Mouse (Mus musculus) forebrain, embryonic 16.5 days (tissue): ENCODE measurements around the gene Plod1. TPM values are rescaled to one million over a fixed set of nuclear protein-coding genes. Genes with fewer than 3 reads are reported as not detected.

Experiments used
- ATAC-seq: fragments of 200-750 bp; cut with Nextera tagmentation; 2 replicates; pipeline ENCODE4 v1.8.0; 2017; ENCODE audit warnings: mild to moderate bottlenecking, moderate library complexity
- H3K27ac ChIP-seq: fragments of 300-500 bp; sonication (generic); 2 replicates; pipeline ENCODE4 v1.5.1; 2014; ENCODE audit warnings: low read length, control low read depth
- H3K27me3 ChIP-seq: fragments of 300-500 bp; sonication (generic); replicated peaks from 2 replicates; pipeline ENCODE4 v1.6.1; 2014; ENCODE audit warnings: low read length; ENCODE audit not compliant: control insufficient read depth, insufficient read depth
- H3K36me3 ChIP-seq: fragments of 300-500 bp; sonication (generic); 2 replicates; pipeline ENCODE4 v1.6.1; 2014; ENCODE audit not compliant: control insufficient read depth, insufficient read depth
- H3K4me1 ChIP-seq: fragments of 300-500 bp; sonication (generic); replicated peaks from 2 replicates; pipeline ENCODE4 v1.6.1; 2014; ENCODE audit warnings: low read length; ENCODE audit not compliant: control insufficient read depth, insufficient read depth
- H3K4me2 ChIP-seq: fragments of 300-500 bp; sonication (generic); 2 replicates; pipeline ENCODE4 v1.6.1; 2014; ENCODE audit warnings: mild to moderate bottlenecking, low read length, control low read depth
- H3K4me3 ChIP-seq: fragments of 300-500 bp; sonication (generic); replicated peaks from 2 replicates; pipeline ENCODE4 v1.5.1; 2014; ENCODE audit warnings: mild to moderate bottlenecking, low read length, control low read depth
- H3K9ac ChIP-seq: fragments of 300-500 bp; sonication (generic); replicated peaks from 2 replicates; pipeline ENCODE4 v1.6.1; 2014; ENCODE audit warnings: low read depth, low read length, control low read depth
- H3K9me3 ChIP-seq: fragments of 300-500 bp; sonication (generic); 2 replicates; pipeline ENCODE4 v1.6.1; 2016; ENCODE audit warnings: low read length; ENCODE audit not compliant: control insufficient read depth
- WGBS: fragments of 180-500 bp; shearing (Covaris S2); extraction: QIAGEN DNeasy Blood & Tissue Kit; methylation state at CpG from one replicate; pipeline ENCODE4 v1.1.7; 2014; 5-methylcytosine and 5-hydroxymethylcytosine counted together
- polyA plus RNA-seq: library from polyadenylated mRNA; unstranded; fragments of >200 nt; fragmentation: Nextera tagmentation; extraction: Ambion mirVana; gene quantifications from 2 replicates; pipeline ENCODE4 v1.2.1, GENCODE M21; 2015

The Plod1 gene
- 16.3 and 18.1 TPM in 2 replicates for polyA plus RNA-seq

DNA sequence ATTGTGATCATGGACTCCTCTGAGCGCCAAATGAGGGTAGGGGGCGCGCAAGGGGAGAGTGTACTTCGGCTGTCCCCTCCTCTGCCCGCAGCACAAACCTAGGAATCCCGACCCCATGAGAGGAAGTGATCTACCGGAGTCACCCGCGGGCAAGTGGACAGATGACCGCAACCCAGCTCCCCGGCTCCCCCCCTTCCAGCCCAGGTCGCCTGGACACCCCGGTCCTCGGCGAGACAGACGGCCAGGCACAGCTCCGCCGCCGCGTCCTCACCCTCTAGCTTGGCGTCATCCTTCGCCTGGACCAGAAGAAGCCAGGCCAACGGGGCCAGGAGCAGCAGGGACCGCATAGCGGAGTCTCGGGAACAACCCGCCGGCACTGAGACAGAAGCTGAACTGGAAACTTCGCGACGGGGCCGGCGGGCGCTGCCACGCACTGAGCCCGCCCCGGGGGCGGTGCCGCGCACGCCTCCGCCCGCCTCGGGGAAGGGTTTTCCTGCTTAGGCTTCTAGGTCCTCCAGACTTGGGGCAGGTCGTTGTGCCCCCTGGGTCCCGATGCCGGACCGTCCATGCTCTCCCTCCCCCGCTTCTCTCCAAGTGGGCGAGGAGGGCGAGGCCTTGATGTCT, at the start of gene Plod1:
Gene Plod1 (minus strand): TSS at position 437 of the 624 bp plus-strand sequence.
- Histone ChIP-seq H3K36me3 (no peaks in the 10 kb centered on the region), H3K4me3 (peak within 1 kb of the TSS; percentile 51), H3K4me1 (peaks cover 18% of the 10 kb centered on the region), H3K4me2 (peak within 1 kb of the TSS; percentile 97), H3K9me3 (no peaks in the 10 kb centered on the region), H3K27ac (no peak within 1 kb of the TSS), H3K9ac (peak within 1 kb of the TSS; percentile 58), H3K27me3 (no peaks in the 10 kb centered on the region)
- 0% methylated on average over 51 of the region's 51 CpGs for WGBS
- ATAC-seq, result peak; percentile 69

DNA sequence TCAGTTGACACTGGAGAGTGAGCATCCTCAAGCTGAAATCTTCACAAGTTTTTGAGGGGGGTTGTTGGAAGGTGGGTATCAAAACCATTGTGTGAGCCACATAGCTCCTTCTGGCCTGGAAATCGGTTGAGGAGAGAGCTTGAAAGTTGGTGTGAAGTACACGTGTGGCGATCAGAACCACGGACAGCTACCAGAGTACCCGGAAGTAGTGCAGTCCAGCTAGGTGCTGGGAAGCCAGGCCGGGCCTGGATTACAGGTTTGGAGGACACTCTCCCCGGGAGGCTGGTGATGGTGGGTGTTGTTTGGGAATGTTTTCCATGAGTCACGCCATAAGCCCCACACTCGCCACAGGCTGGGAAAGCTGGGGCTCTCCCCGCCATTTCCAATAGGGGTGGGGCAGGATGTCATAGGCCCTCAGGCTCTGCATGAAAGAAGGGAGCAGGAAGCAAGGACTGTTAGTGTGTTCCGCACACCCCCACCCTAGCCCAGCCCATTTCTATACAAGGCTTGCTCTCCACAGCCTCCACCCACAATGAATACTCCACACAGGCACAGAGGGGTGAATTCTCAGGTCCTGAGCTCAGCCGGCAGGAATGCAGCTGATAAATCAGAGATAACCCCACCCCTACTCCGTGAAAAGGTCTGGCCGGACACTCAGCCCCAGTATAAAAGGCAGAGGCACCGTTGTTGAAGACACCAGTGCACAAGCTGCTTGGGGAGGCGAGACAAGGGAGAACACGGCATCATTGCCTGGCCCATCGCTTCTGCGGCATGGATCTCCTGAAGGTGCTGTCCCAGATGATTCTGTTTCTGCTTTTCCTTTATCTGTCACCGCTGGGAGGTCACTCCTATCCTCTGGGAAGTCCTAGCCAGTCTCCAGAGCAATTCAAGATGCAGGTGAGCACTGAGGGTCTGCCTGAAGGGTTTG, 48.9 kb upstream of the Plod1 start, which contains the start of gene Nppb:
Gene Nppb (plus strand): TSS at position 584 of the 928 bp plus-strand sequence.
- no peak within 1 kb of the TSS for H3K27ac ChIP-seq
- no peak within 1 kb of the TSS for H3K9ac ChIP-seq
- 36% methylated on average over 20 of the region's 20 CpGs for WGBS
- no peaks in the 10 kb centered on the region for H3K27me3 ChIP-seq
- no peaks in the 10 kb centered on the region for H3K4me1 ChIP-seq
- H3K4me3 ChIP-seq, result no peak within 1 kb of the TSS
- no peak within 1 kb of the TSS for H3K4me2 ChIP-seq
- ATAC-seq, result no peak
- no peaks in the 10 kb centered on the region for H3K9me3 ChIP-seq
- H3K36me3 ChIP-seq, result no peaks in the 10 kb centered on the region

- H3K9ac ChIP-seq, result no peak overlapping the region
- H3K4me2 ChIP-seq, result no peak overlapping the region
- H3K4me3 ChIP-seq, result no peak overlapping the region
- H3K36me3 ChIP-seq, result no peaks in the 10 kb centered on the region
- H3K27ac ChIP-seq, result no peak overlapping the region
- no peaks in the 10 kb centered on the region for H3K4me1 ChIP-seq
- 54% methylated on average over 7 of the region's 7 CpGs for WGBS
- H3K9me3 ChIP-seq, result peaks cover 5% of the 10 kb centered on the region; the same call in 1 of the 2 replicates
- ATAC-seq, result no peak
- H3K27me3 ChIP-seq, result no peaks in the 10 kb centered on the region
Measured at GRCm38 (mm10) chr4:147979441-147979860, 42.9 kb upstream of the Plod1 start.

GRCm38 (mm10) chr4:147978391-147978790, 41.8 kb upstream of the Plod1 start:
- no peak overlapping the region for H3K4me2 ChIP-seq
- H3K9ac ChIP-seq, result no peak overlapping the region
- H3K27me3 ChIP-seq, result no peaks in the 10 kb centered on the region
- H3K4me1 ChIP-seq, result no peaks in the 10 kb centered on the region
- no peak for ATAC-seq
- H3K36me3 ChIP-seq, result no peaks in the 10 kb centered on the region
- no peak overlapping the region for H3K4me3 ChIP-seq
- peaks cover 5% of the 10 kb centered on the region; the same call in 1 of the 2 replicates for H3K9me3 ChIP-seq
- WGBS, result 94% methylated on average over 6 of the region's 6 CpGs
- H3K27ac ChIP-seq, result no peak overlapping the region

DNA sequence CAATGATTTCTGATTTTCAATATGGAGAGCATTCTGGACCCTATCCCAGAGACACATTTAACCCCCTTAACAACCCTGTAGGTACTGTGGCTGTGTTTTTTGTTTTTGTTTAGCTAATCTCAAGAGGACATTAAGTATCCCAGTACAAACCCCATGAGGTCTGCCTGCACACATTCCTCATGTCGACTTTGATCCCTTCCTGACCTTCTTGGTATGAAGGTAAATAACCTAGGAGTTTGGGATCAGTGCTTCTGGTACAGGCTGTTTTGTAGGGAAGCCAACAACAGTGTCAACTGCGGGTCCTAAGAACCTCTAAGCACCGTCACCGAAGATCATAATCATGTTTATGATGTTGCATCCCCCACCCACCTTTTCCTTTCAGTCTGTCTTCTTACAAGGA, 41.2 kb upstream of the Plod1 start:
- 76% methylated on average over 4 of the region's 4 CpGs for WGBS
- no peak for ATAC-seq
- H3K4me1 ChIP-seq, result no peaks in the 10 kb centered on the region
- H3K36me3 ChIP-seq, result no peaks in the 10 kb centered on the region
- no peak overlapping the region for H3K9ac ChIP-seq
- no peaks in the 10 kb centered on the region for H3K27me3 ChIP-seq
- H3K4me3 ChIP-seq, result no peak overlapping the region
- H3K4me2 ChIP-seq, result no peak overlapping the region
- H3K27ac ChIP-seq, result no peak overlapping the region
- H3K9me3 ChIP-seq, result peaks cover 5% of the 10 kb centered on the region; the same call in 1 of the 2 replicates

GRCm38 (mm10) chr4:147976237-147976636, 39.7 kb upstream of the Plod1 start:
- Histone ChIP-seq H3K4me2 (no peak overlapping the region), H3K9me3 (peaks cover 5% of the 10 kb centered on the region; the same call in 1 of the 2 replicates), H3K4me1 (no peaks in the 10 kb centered on the region), H3K27ac (no peak overlapping the region), H3K27me3 (no peaks in the 10 kb centered on the region), H3K36me3 (no peaks in the 10 kb centered on the region), H3K4me3 (no peak overlapping the region), H3K9ac (no peak overlapping the region)
- no peak for ATAC-seq
- WGBS, result 83% methylated on average over 3 of the region's 3 CpGs

DNA sequence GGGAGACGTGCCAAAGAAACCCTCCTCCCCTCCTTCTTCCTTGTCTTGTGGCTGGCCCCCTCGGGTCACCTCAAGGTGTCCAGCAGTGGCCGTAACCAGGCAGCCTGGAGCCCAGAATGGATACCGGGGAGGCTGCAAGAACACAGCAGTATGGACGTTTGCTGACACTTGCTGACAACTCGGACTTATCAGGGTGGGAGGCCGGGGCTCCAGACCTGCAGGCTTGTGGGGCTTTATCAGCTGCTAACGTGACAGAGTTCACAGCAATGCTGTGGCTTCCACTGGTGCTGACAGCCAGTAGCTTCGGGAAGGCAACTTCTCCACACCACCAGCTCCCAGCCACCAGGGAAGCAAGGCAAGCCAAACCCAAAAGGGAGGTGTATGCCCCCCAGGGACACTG, 32.8 kb upstream of the Plod1 start:
- no peaks in the 10 kb centered on the region for H3K9me3 ChIP-seq
- H3K4me1 ChIP-seq, result no peaks in the 10 kb centered on the region
- H3K36me3 ChIP-seq, result no peaks in the 10 kb centered on the region

GRCm38 (mm10) chr4:147968816-147969215, 32.2 kb upstream of the Plod1 start:
- H3K9ac ChIP-seq, result no peak overlapping the region
- H3K4me3 ChIP-seq, result no peak overlapping the region
- WGBS, result 73% methylated on average over 2 of the region's 2 CpGs
- no peaks in the 10 kb centered on the region for H3K27me3 ChIP-seq
- no peaks in the 10 kb centered on the region for H3K4me1 ChIP-seq
- no peaks in the 10 kb centered on the region for H3K36me3 ChIP-seq
- no peak overlapping the region for H3K27ac ChIP-seq
- no peak for ATAC-seq
- no peaks in the 10 kb centered on the region for H3K9me3 ChIP-seq
- H3K4me2 ChIP-seq, result no peak overlapping the region

More for the DNA sequence above, 32.8 kb upstream of the Plod1 start:
- WGBS, result 65% methylated on average over 9 of the region's 9 CpGs
- Histone ChIP-seq H3K27me3 (no peaks in the 10 kb centered on the region), H3K4me2 (no peak overlapping the region), H3K27ac (no peak overlapping the region), H3K9ac (no peak overlapping the region), H3K4me3 (no peak overlapping the region)
- ATAC-seq, result no peak

GRCm38 (mm10) chr4:147965712-147966111, 29.1 kb upstream of the Plod1 start:
- Histone ChIP-seq H3K4me1 (no peaks in the 10 kb centered on the region), H3K27me3 (no peaks in the 10 kb centered on the region), H3K36me3 (no peaks in the 10 kb centered on the region), H3K4me3 (no peak overlapping the region), H3K9me3 (no peaks in the 10 kb centered on the region), H3K4me2 (no peak overlapping the region), H3K9ac (no peak overlapping the region), H3K27ac (no peak overlapping the region)
- 84% methylated on average over 7 of the region's 7 CpGs for WGBS
- ATAC-seq, result no peak
